Mouse (Mus musculus): Measurements from ENCODE around the gene Psg23. TPM values are rescaled to one million over a fixed set of nuclear protein-coding genes. Genes with fewer than 3 reads are reported as not detected.
"Not testable (repeated sequence)": the region's sequence is repeated elsewhere in the genome, so short reads cannot be mapped to it uniquely, and the experiment has no call there.

Psg23 gene
- polyA plus RNA-seq (2012; rRNA removed), result 0.04 TPM in 1 of 2 replicates, not detected in the other

DNA sequence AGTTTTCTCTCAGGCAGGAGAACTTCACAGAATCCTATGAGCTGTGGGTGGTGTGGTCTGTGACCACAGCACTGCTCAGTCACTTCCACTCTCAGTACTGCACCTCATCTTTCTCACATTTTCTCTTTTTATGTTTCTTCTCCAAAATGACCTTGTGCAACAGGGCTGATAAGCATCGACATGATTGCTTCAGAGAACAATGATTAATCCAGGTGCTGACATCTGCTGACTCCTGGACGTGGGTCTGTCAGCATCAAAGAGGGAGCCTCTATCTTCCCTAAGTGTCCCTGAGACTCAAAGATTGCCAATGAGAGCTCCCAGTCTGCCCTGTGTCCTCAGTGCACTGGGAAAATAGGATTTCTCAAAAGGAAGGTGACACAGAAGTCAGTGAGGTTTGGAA is at the start of gene Psg23:
Gene Psg23 (minus strand): TSS at position 101 of the 400 bp plus-strand sequence.
- 26% methylated on average over 2 of the region's 2 CpGs for WGBS
- DNase-seq (ENCODE audit: low read depth, low spot score), result not testable (repeated sequence)

DNA sequence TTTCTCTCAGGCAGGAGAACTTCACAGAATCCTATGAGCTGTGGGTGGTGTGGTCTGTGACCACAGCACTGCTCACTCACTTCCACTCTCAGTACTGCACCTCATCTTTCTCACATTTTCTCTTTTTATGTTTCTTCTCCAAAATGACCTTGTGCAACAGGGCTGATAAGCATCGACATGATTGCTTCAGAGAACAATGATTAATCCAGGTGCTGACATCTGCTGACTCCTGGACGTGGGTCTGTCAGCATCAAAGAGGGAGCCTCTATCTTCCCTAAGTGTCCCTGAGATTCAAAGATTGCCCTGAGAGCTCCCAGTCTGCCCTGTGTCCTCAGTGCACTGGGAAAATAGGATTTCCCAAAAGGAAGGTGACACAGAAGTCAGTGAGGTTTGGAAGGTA is 40.3 kb upstream of the Psg23 start, which contains the start of gene Psg21:
Gene Psg21 (minus strand): TSS at position 101 of the 400 bp plus-strand sequence.
- WGBS, result 35% methylated on average over 2 of the region's 2 CpGs
- DNase-seq (ENCODE audit: low read depth, low spot score), result not testable (repeated sequence)

DNA sequence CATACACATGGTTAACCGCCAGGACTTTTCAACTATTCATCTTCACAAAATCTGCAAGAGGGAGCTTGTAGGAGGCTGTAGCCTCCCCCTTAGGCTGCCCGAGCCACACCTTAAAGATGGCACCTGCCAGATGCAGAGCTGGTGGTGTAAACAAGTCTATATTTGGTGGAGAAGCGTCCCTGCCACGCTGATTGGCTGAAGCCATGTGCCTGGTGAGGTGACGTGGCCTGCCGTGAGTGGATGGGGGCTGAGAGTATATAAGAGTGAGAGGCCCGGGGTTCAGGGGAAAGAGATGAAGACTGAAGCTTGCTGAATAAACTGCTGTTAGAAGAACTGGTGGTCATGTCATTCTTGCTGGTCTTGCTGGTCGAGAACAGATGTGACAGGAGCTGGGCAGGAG is 10.6 kb upstream of the Psg23 start:
- WGBS, result 76% methylated on average over 8 of the region's 8 CpGs

DNA sequence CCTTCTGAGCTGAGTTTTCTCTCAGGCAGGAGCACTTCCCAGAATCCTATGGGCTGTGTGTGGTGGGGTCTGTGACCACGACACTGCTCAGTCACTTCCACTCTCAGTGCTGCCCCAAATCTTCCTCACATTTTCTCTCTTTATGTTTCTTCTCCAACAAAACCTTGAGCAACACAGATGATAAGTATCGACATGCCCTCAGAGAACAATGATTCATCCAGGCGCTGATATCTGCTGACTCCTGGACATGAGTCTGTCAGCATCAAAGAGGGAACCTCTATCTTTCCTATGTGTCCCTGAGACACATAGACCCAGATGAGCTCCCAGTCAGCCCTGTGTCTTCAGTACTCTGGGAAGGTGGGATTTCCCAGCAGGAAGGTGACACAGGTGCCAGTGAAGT is 49.1 kb downstream of the Psg23 start, which contains the start of gene Psg27:
Gene Psg27 (minus strand): TSS at position 101 of the 400 bp plus-strand sequence.
- WGBS, result 80% methylated on average over 3 of the region's 3 CpGs
- DNase-seq (ENCODE audit: low read depth, low spot score), result no peak

More for the DNA sequence above, 10.6 kb upstream of the Psg23 start:
- DNase-seq (ENCODE audit: low read depth, low spot score), result not testable (repeated sequence)

DNA sequence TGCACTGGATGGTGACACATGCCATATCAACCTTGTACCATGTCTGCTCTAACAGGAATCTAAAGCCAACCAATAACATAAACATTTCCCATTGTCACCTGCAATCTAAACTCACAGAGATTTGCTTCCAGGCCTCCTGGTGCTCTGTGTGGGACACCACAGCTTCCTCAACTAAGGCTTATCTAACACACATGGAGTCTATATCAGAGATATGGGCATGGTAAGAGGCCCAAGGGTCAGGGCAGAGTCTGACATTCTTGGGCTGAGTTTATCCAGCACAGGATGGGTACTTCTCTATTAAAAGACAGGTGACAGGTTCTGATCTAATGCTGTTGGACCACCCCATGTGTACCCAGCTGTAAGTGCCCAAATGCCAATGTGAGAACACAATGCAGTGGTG is 56.5 kb downstream of the Psg23 start:
- DNase-seq (ENCODE audit: low read depth, low spot score), result no peak

Other genes starting within 250 kb of the Psg23 start
- 0.51 TPM in 1 of 2 replicates, not detected in the other for gene Psg28, start 184.5 kb downstream of the Psg23 start, polyA plus RNA-seq (2012; rRNA removed)
- gene Psg26, start 132.3 kb downstream of the Psg23 start, polyA plus RNA-seq (2012; rRNA removed), result 0.35 TPM in 1 of 2 replicates, not detected in the other
- gene Psg25, start 84.2 kb downstream of the Psg23 start, polyA plus RNA-seq (2012; rRNA removed), result 0.23 TPM in 1 of 2 replicates, not detected in the other
- gene Psg27, start 49.2 kb downstream of the Psg23 start, polyA plus RNA-seq (2012; rRNA removed), result 0.29 TPM in 1 of 2 replicates, not detected in the other
- not detected in 2 replicates for gene Psg21, start 40.2 kb upstream of the Psg23 start, polyA plus RNA-seq (2012; rRNA removed)
- not detected in 2 replicates for gene Psg20, start 69.7 kb upstream of the Psg23 start, polyA plus RNA-seq (2012; rRNA removed)
- not detected in 2 replicates for gene Psg22, start 101.6 kb upstream of the Psg23 start, polyA plus RNA-seq (2012; rRNA removed)
- not detected in 2 replicates for gene Psg19, start 182.0 kb upstream of the Psg23 start, polyA plus RNA-seq (2012; rRNA removed)
- 0.04 and 0.05 TPM in 2 replicates for gene Psg17, start 205.1 kb upstream of the Psg23 start, polyA plus RNA-seq (2012; rRNA removed)
- 3.2 and 3.3 TPM in 2 replicates for gene Mill2, start 223.5 kb upstream of the Psg23 start, polyA plus RNA-seq (2012; rRNA removed)